ENCODE assay signal across 13 mouse cellular contexts in the genomic region with DNA sequence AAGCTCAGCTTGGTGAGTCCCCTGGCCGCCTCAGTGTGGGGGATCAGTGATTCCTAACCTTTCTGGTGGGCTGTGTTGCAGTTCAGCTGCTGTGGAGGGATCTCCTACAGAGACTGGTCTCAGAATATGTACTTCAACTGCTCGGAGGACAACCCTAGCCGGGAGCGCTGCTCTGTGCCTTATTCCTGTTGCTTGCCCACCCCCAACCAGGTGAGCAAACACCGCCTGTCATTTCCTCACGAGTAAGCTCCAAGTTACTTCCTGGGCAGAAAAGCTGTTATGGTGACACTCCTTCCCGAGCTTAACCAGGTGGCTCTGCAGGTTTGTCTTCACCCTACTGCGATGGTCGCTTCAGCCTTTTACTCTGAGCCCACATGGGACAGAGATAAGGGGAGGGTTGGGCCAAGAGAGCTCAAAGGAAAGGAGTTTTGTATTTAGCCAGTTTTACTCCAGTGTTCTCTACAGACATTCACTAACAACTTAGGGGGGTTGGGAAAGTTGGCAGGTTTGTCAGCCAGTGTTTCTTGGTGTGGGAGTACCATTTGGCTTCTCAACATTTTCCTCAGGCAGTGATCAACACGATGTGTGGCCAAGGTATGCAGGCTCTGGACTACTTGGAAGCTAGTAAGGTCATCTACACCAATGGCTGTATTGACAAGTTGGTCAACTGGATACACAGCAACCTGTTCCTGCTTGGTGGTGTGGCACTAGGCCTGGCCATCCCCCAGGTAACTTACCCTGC. TPM values are rescaled to one million over a fixed set of nuclear protein-coding genes. Genes with fewer than 3 reads are reported as not detected.
A peak's percentile ranks its signal among the peaks of the same experiment; 100 is the strongest.
DNase-seq lines count a peak whose midpoint lies in the region; ATAC-seq and TF ChIP-seq lines count a peak whose summit lies in the region.
"Had no signal": no experiment of that assay in that cellular context is flagged by ENCODE, and none has a peak within 500 bp of the region (broad histone marks: within the 10 kb centered on the region; RNA-seq: fewer than 3 reads in every experiment).

No protein-coding gene starts in this region.

- H3K9me3 ChIP-seq in liver, embryonic 13.5 days (replicated peaks): no peaks in the 10 kb centered on the region
- no peaks in the 10 kb centered on the region for H3K9me3 ChIP-seq in liver, embryonic 12.5 days (replicated peaks)
- H3K9me3 ChIP-seq in intestine, embryonic 15.5 days: no peaks in the 10 kb centered on the region
- no peaks in the 10 kb centered on the region for H3K9me3 ChIP-seq in stomach, postnatal 0 days (ENCODE audit: control insufficient read depth, low read length)
- H3K9me3 ChIP-seq: lung, embryonic 15.5 days; midbrain, embryonic 13.5 days had no signal

- no peak overlapping the region for H3K9ac ChIP-seq in liver, embryonic 13.5 days
- H3K9ac ChIP-seq in liver, embryonic 12.5 days: no peak overlapping the region
- no peak overlapping the region for H3K9ac ChIP-seq in intestine, embryonic 15.5 days
- no peak overlapping the region for H3K9ac ChIP-seq in stomach, postnatal 0 days (ENCODE audit: low read length)
- H3K9ac ChIP-seq in heart, adult 2 months (ENCODE audit: low read depth, low read length): no peak overlapping the region
- H3K9ac ChIP-seq: lung, embryonic 15.5 days; midbrain, embryonic 13.5 days had no signal

- 0 out of 2 replicates have a peak, but pooled peaks have one; percentile 14 for ATAC-seq in frontal cortex, adult (ENCODE audit: low TSS enrichment)
- ATAC-seq in liver, embryonic 13.5 days (ENCODE audit: low read depth): no peak
- ATAC-seq in liver, embryonic 12.5 days: no peak
- ATAC-seq in intestine, embryonic 15.5 days: peak; percentile 72
- peak; percentile 43 for ATAC-seq in stomach, postnatal 0 days (ENCODE audit: low FRiP score, low TSS enrichment)
- ATAC-seq: Patski had no signal

- WGBS in liver, embryonic 13.5 days (ENCODE audit: insufficient replicate concordance): 63% methylated on average over 10 of the region's 10 CpGs
- 58% methylated on average over 10 of the region's 10 CpGs for WGBS in liver, embryonic 12.5 days (ENCODE audit: insufficient replicate concordance)
- WGBS in intestine, embryonic 15.5 days: 52% methylated on average over 10 of the region's 10 CpGs
- WGBS in stomach, postnatal 0 days: 47% methylated on average over 10 of the region's 10 CpGs
- WGBS in heart, adult 2 months: 62% methylated on average over 10 of the region's 10 CpGs

- H3K27ac ChIP-seq in liver, embryonic 13.5 days: peak overlapping the region; percentile 5; the same call in 1 of the 2 replicates
- H3K27ac ChIP-seq in liver, embryonic 12.5 days: no peak overlapping the region
- H3K27ac ChIP-seq in intestine, embryonic 15.5 days: no peak overlapping the region
- H3K27ac ChIP-seq in stomach, postnatal 0 days (replicated peaks): no peak overlapping the region
- H3K27ac ChIP-seq in heart, adult 2 months: no peak overlapping the region
- H3K27ac ChIP-seq: lung, embryonic 15.5 days; midbrain, embryonic 13.5 days had no signal

- H3K4me2 ChIP-seq in liver, embryonic 13.5 days: no peak overlapping the region
- no peak overlapping the region for H3K4me2 ChIP-seq in liver, embryonic 12.5 days
- H3K4me2 ChIP-seq in intestine, embryonic 15.5 days (replicated peaks): no peak overlapping the region
- no peak overlapping the region for H3K4me2 ChIP-seq in stomach, postnatal 0 days (replicated peaks; ENCODE audit: low read depth)
- H3K4me2 ChIP-seq: heart, embryonic 11.5 days; midbrain, embryonic 13.5 days had no signal

- H3K79me2 ChIP-seq in heart, adult 2 months (replicated peaks; ENCODE audit: control insufficient read depth, insufficient read depth, low read length): no peaks in the 10 kb centered on the region

- H3K36me3 ChIP-seq in liver, embryonic 13.5 days: peaks cover 90% of the 10 kb centered on the region
- peaks cover 86% of the 10 kb centered on the region for H3K36me3 ChIP-seq in liver, embryonic 12.5 days
- no peaks in the 10 kb centered on the region for H3K36me3 ChIP-seq in intestine, embryonic 15.5 days
- H3K36me3 ChIP-seq in stomach, postnatal 0 days (ENCODE audit: control insufficient read depth, insufficient read depth, low read length): no peaks in the 10 kb centered on the region
- no peaks in the 10 kb centered on the region for H3K36me3 ChIP-seq in heart, adult 2 months (ENCODE audit: control insufficient read depth, insufficient read depth, low read length)
- H3K36me3 ChIP-seq: lung, embryonic 15.5 days; midbrain, embryonic 13.5 days had no signal

- H3K27me3 ChIP-seq in liver, embryonic 13.5 days: 0 out of 2 replicates have a peak, but pooled peaks cover 4% of the 10 kb centered on the region
- peaks cover 20% of the 10 kb centered on the region for H3K27me3 ChIP-seq in liver, embryonic 12.5 days (replicated peaks)
- H3K27me3 ChIP-seq in intestine, embryonic 15.5 days (replicated peaks): 0 out of 2 replicates have a peak, but pooled peaks cover 4% of the 10 kb centered on the region
- no peaks in the 10 kb centered on the region for H3K27me3 ChIP-seq in stomach, postnatal 0 days (ENCODE audit: control insufficient read depth, insufficient read depth, low read length)
- H3K27me3 ChIP-seq in heart, adult 2 months (ENCODE audit: control insufficient read depth, insufficient read depth, low read length): no peaks in the 10 kb centered on the region
- H3K27me3 ChIP-seq: Patski had no signal

- H3K4me1 ChIP-seq in liver, embryonic 13.5 days (replicated peaks): peaks cover 27% of the 10 kb centered on the region
- peaks cover 26% of the 10 kb centered on the region for H3K4me1 ChIP-seq in liver, embryonic 12.5 days
- H3K4me1 ChIP-seq in intestine, embryonic 15.5 days (replicated peaks): peaks cover 12% of the 10 kb centered on the region
- 0 out of 2 replicates have a peak, but pooled peaks cover 2% of the 10 kb centered on the region for H3K4me1 ChIP-seq in stomach, postnatal 0 days (replicated peaks; ENCODE audit: control insufficient read depth, insufficient read depth)
- H3K4me1 ChIP-seq in heart, adult 2 months (ENCODE audit: control insufficient read depth, insufficient read depth, low read length): no peaks in the 10 kb centered on the region; the same call in 1 of the 2 replicates

- TF ChIP-seq EP300 in stomach, postnatal 0 days (optimal IDR thresholded peaks at IDR 0.05): no peak
- no peak for TF ChIP-seq EP300 in heart, adult 2 months (IDR thresholded peaks at IDR 0.05; ENCODE audit: insufficient read depth, low read depth, low read length)

- no peak overlapping the region for H3K4me3 ChIP-seq in liver, embryonic 13.5 days (replicated peaks)
- H3K4me3 ChIP-seq in liver, embryonic 12.5 days: no peak overlapping the region
- no peak overlapping the region for H3K4me3 ChIP-seq in intestine, embryonic 15.5 days (replicated peaks)
- H3K4me3 ChIP-seq in stomach, postnatal 0 days (ENCODE audit: low read depth, low read length): no peak overlapping the region
- no peak overlapping the region for H3K4me3 ChIP-seq in heart, adult 2 months
- H3K4me3 ChIP-seq: lung, embryonic 15.5 days; midbrain, embryonic 13.5 days had no signal

- no peak for DNase-seq in frontal cortex, postnatal 14 days (ENCODE audit: low spot score in 2 of 2)
- no peak for DNase-seq in liver, embryonic 13.5 days
- peak; percentile 62 for DNase-seq in stomach, postnatal 0 days (ENCODE audit: low spot score)
- no peak for DNase-seq in kidney, adult 11 months
- no peak for DNase-seq in heart, adult 2 months
- DNase-seq: kidney, postnatal 14 days had no signal

- intact Hi-C loops in heart, adult 2 months (cut with DNase I): no loop called here

- TF ChIP-seq CTCF in stomach, postnatal 0 days (IDR thresholded peaks at IDR 0.05; ENCODE audit: low read depth): no peak
- no peak for TF ChIP-seq CTCF in heart, adult 2 months (IDR thresholded peaks at IDR 0.05)

- no peak for TF ChIP-seq POLR2A in heart, adult 2 months (IDR thresholded peaks at IDR 0.05; ENCODE audit: insufficient read depth, low read depth, low read length)

RNA-seq across cellular contexts. Expression of gene Smo, which starts 18.5 kb away (rescaled TPM):
- 3.4 and 4.3 TPM in 2 replicates for polyA plus RNA-seq in liver, embryonic 13.5 days (2015; fragmentation: Nextera tagmentation; extraction: Ambion mirVana)
- 10.4 and 11.1 TPM in 2 replicates for polyA plus RNA-seq in liver, embryonic 12.5 days (2016; fragmentation: Nextera tagmentation; extraction: Ambion mirVana)
- 29.4 and 30.1 TPM in 2 replicates for polyA plus RNA-seq in intestine, embryonic 15.5 days (2015; fragmentation: Nextera tagmentation; extraction: Ambion mirVana)
- polyA plus RNA-seq in stomach, postnatal 0 days (2015; fragmentation: Nextera tagmentation; extraction: Ambion mirVana): 10.8 and 14.1 TPM in 2 replicates
- total RNA-seq in heart, adult 2 months (2021): 1 to 10 TPM; 8.3 to 8.5 TPM
- polyA plus RNA-seq in heart, adult 2 months (2012; rRNA removed): 12.7 and 16.4 TPM in 2 replicates

RNA-seq across cellular contexts. Expression of gene Tspan33, which starts 22.8 kb away (rescaled TPM):
- 150 and 164 TPM in 2 replicates for polyA plus RNA-seq in liver, embryonic 13.5 days (2015; fragmentation: Nextera tagmentation; extraction: Ambion mirVana)
- polyA plus RNA-seq in liver, embryonic 12.5 days (2016; fragmentation: Nextera tagmentation; extraction: Ambion mirVana): 197 and 203 TPM in 2 replicates
- polyA plus RNA-seq in intestine, embryonic 15.5 days (2015; fragmentation: Nextera tagmentation; extraction: Ambion mirVana): 5.2 and 6.8 TPM in 2 replicates
- polyA plus RNA-seq in stomach, postnatal 0 days (2015; fragmentation: Nextera tagmentation; extraction: Ambion mirVana): 4.0 and 4.4 TPM in 2 replicates
- 1 to 10 TPM; 2.2 to 2.5 TPM for total RNA-seq in heart, adult 2 months (2021)
- 1.8 and 2.7 TPM in 2 replicates for polyA plus RNA-seq in heart, adult 2 months (2012; rRNA removed)

RNA-seq across cellular contexts. Expression of gene Ahcyl2, which starts 51.0 kb away (rescaled TPM):
- 4.1 and 4.3 TPM in 2 replicates for polyA plus RNA-seq in liver, embryonic 13.5 days (2015; fragmentation: Nextera tagmentation; extraction: Ambion mirVana)
- polyA plus RNA-seq in liver, embryonic 12.5 days (2016; fragmentation: Nextera tagmentation; extraction: Ambion mirVana): 8.6 and 10.2 TPM in 2 replicates
- polyA plus RNA-seq in intestine, embryonic 15.5 days (2015; fragmentation: Nextera tagmentation; extraction: Ambion mirVana): 62.1 and 70.2 TPM in 2 replicates
- polyA plus RNA-seq in stomach, postnatal 0 days (2015; fragmentation: Nextera tagmentation; extraction: Ambion mirVana): 51.9 and 54.6 TPM in 2 replicates
- 10 to 100 TPM; 14.7 to 15.6 TPM for total RNA-seq in heart, adult 2 months (2021)
- 10.5 and 16.2 TPM in 2 replicates for polyA plus RNA-seq in heart, adult 2 months (2012; rRNA removed)

Comparison
In these comparisons a context has a peak if more than half of its experiments do, and no peak if none do; other contexts are left out.
1. ATAC-seq: peak in frontal cortex, adult (single experiment), intestine, embryonic 15.5 days (single experiment) and stomach, postnatal 0 days (single experiment); none in liver, embryonic 13.5 days (single experiment) and liver, embryonic 12.5 days (single experiment).
2. RNA of gene Tspan33, which starts 22.8 kb away (polyA plus RNA-seq): 197 to 203 TPM in liver, embryonic 12.5 days and 150 to 164 TPM in liver, embryonic 13.5 days; 5.2 to 6.8 TPM in intestine, embryonic 15.5 days, 4.0 to 4.4 TPM in stomach, postnatal 0 days and 1.8 to 2.7 TPM in heart, adult 2 months; every median in the first group is over 10 times any median in the second.